Mouse (Mus musculus) midbrain, embryonic 15.5 days (tissue): ENCODE results near the gene Pkn1. TPM values are rescaled to one million over a fixed set of nuclear protein-coding genes. Genes with fewer than 3 reads are reported as not detected.

Experiments used
- ATAC-seq: fragments of 200-750 bp; cut with Nextera tagmentation; replicated peaks from 2 replicates; pipeline ENCODE4 v1.8.0; 2017; ENCODE audit warnings: moderate TSS enrichment
- H3K27ac ChIP-seq: fragments of 300-500 bp; sonication (generic); 2 replicates; pipeline ENCODE4 v1.5.1; 2015; ENCODE audit warnings: mild to moderate bottlenecking, inconsistent platforms
- H3K27me3 ChIP-seq: fragments of 300-500 bp; sonication (generic); replicated peaks from 2 replicates; pipeline ENCODE4 v1.6.1; 2015; ENCODE audit warnings: inconsistent platforms
- H3K36me3 ChIP-seq: fragments of 300-500 bp; sonication (generic); replicated peaks from 2 replicates; pipeline ENCODE4 v1.6.1; 2015; ENCODE audit warnings: inconsistent platforms
- H3K4me1 ChIP-seq: fragments of 300-500 bp; sonication (generic); 2 replicates; pipeline ENCODE4 v1.6.1; 2015; ENCODE audit warnings: inconsistent platforms
- H3K4me2 ChIP-seq: fragments of 300-500 bp; sonication (generic); 2 replicates; pipeline ENCODE4 v1.6.1; 2015; ENCODE audit warnings: inconsistent platforms, mild to moderate bottlenecking, moderate library complexity
- H3K4me3 ChIP-seq: fragments of 300-500 bp; sonication (generic); 2 replicates; pipeline ENCODE4 v1.5.1; 2015; ENCODE audit warnings: mild to moderate bottlenecking, inconsistent platforms
- H3K9ac ChIP-seq: fragments of 300-500 bp; sonication (generic); 2 replicates; pipeline ENCODE4 v1.6.1; 2015; ENCODE audit warnings: mild to moderate bottlenecking, inconsistent platforms
- H3K9me3 ChIP-seq: fragments of 300-500 bp; sonication (generic); 2 replicates; pipeline ENCODE4 v1.6.1; 2016; ENCODE audit warnings: inconsistent platforms
- WGBS: fragments of 180-500 bp; shearing (Covaris S2); methylation state at CpG from one replicate; pipeline ENCODE4 v1.1.7; 2015; ENCODE audit warnings: mixed read lengths; 5-methylcytosine and 5-hydroxymethylcytosine counted together
- polyA plus RNA-seq: library from polyadenylated mRNA; unstranded; fragments of >200 nt; fragmentation: Nextera tagmentation; extraction: Ambion mirVana; gene quantifications from 2 replicates; pipeline ENCODE4 v1.2.1, GENCODE M21; 2015

The Pkn1 gene
- polyA plus RNA-seq, 1 experiment from 2014 or later: 31.9 TPM

DNA sequence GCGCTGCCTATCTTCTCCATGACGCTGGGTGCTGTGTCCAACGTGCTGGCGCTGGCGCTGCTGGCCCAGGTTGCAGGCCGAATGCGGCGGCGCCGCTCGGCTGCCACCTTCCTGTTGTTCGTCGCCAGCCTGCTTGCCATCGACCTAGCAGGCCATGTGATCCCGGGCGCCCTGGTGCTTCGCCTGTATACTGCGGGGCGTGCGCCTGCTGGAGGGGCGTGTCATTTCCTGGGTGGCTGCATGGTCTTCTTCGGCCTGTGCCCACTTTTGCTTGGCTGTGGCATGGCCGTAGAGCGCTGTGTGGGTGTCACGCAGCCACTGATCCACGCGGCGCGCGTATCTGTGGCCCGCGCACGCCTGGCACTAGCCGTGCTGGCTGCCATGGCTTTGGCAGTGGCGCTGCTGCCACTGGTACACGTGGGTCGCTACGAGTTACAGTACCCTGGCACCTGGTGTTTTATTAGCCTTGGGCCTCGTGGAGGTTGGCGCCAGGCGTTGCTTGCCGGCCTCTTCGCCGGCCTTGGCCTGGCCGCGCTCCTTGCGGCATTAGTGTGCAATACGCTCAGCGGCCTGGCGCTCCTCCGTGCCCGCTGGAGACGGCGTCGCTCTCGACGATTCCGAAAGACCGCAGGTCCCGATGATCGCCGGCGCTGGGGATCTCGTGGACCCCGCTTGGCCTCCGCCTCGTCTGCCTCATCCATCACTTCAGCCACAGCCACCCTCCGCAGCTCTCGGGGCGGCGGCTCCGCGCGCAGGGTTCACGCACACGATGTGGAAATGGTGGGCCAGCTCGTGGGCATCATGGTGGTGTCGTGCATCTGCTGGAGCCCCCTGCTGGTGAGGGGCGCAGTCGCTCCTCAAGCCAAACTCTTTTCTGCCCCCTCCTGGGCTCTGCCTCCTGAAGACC is 30.7 kb downstream of the Pkn1 start:
- ATAC-seq: peak; percentile 57
- Histone ChIP-seq H3K27me3 (no peaks in the 10 kb centered on the region), H3K9me3 (no peaks in the 10 kb centered on the region), H3K36me3 (peaks cover 24% of the 10 kb centered on the region; the same call in 1 of the 2 replicates), H3K27ac (peak overlapping the region; percentile 61; the same call in 1 of the 2 replicates), H3K4me2 (peak overlapping the region; percentile 57), H3K4me1 (peaks cover 22% of the 10 kb centered on the region), H3K9ac (peak overlapping the region; percentile 35), H3K4me3 (peak overlapping the region; percentile 34)
- WGBS: 22% methylated on average over 80 of the region's 80 CpGs

GRCm38 (mm10) chr8:83667526-83667925 is 31.5 kb downstream of the Pkn1 start:
- no peaks in the 10 kb centered on the region for H3K27me3 ChIP-seq
- H3K4me1 ChIP-seq: peaks cover 24% of the 10 kb centered on the region
- H3K9ac ChIP-seq: no peak overlapping the region
- peak overlapping the region; percentile 57 for H3K4me2 ChIP-seq
- no peak overlapping the region for H3K4me3 ChIP-seq
- H3K36me3 ChIP-seq: peaks cover 20% of the 10 kb centered on the region; the same call in 1 of the 2 replicates
- 80% methylated on average over 10 of the region's 10 CpGs for WGBS
- no peak overlapping the region for H3K27ac ChIP-seq
- no peak; the same call in 1 of the 2 replicates for ATAC-seq
- H3K9me3 ChIP-seq: no peaks in the 10 kb centered on the region

DNA sequence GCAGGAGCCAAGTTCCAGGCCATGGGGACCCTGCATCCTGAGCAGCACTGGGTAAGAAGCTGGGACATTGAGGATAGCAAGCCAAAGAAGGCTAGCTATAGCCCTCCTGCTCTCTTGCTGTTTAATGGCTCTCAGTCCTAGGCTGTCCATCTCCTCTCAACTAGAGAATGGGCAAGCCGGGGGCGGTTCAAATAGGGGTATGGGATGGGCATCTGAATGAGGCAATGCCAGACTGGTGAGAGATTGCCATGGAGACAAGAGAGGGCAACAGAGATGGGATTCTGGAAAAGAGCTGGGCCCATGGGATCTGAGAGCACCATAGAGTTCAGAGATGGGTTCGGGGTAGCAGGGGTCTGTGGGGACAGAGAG is 32.1 kb downstream of the Pkn1 start:
- 85% methylated on average over 3 of the region's 3 CpGs for WGBS

GRCm38 (mm10) chr8:83665969-83666865 is 32.8 kb downstream of the Pkn1 start, which contains the start of gene Ptger1:
Gene Ptger1 (plus strand): TSS chr8:83666678.
- Histone ChIP-seq H3K27ac (no peak within 1 kb of the TSS), H3K4me1 (peaks cover 33% of the 10 kb centered on the region), H3K9ac (no peak within 1 kb of the TSS), H3K9me3 (no peaks in the 10 kb centered on the region), H3K4me2 (no peak within 1 kb of the TSS), H3K36me3 (peaks cover 9% of the 10 kb centered on the region; the same call in 1 of the 2 replicates), H3K27me3 (no peaks in the 10 kb centered on the region), H3K4me3 (no peak within 1 kb of the TSS)
- 38% methylated on average over 14 of the region's 14 CpGs for WGBS
- ATAC-seq: no peak

More for the DNA sequence above, 32.1 kb downstream of the Pkn1 start:
- Histone ChIP-seq H3K9me3 (no peaks in the 10 kb centered on the region), H3K4me3 (no peak overlapping the region), H3K4me1 (peaks cover 30% of the 10 kb centered on the region), H3K27me3 (no peaks in the 10 kb centered on the region), H3K9ac (no peak overlapping the region), H3K4me2 (no peak overlapping the region), H3K36me3 (peaks cover 16% of the 10 kb centered on the region; the same call in 1 of the 2 replicates), H3K27ac (no peak overlapping the region)
- no peak for ATAC-seq

DNA sequence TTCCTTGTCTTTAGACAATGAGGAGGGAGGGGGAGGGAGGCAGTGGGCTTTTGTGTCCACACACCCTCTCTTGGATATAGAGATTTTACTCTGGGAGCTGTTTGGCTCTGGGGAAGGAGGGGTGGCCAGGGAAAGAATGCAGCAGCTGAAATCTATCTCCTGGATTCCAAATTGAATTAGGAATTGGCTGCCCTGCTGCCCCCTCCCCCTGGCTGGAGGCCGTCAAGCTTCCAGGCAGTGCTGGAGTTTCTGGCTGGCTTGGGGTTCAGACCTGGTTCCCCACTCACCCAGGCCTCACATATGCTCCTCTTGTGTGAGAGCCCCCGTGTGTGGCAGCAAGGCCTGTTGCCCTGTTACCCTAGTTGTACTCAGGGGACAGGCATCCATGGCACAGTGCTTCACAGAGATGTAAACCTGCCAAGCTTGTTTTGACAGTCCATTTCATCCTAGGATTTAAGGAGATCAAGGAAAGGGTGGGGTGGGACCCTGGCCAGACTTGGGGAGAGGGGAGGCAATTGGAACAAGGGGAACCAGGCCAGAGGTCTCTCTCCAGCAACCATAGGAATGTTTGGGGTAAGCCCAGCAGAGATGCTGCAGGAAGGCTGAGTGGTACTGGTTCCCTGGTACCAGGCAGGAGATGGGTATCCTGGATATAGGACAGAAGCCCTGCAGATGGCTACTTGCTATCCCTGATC is 33.9 kb downstream of the Pkn1 start:
- no peak overlapping the region for H3K4me2 ChIP-seq
- WGBS: 43% methylated on average over 2 of the region's 2 CpGs
- no peaks in the 10 kb centered on the region; the same call in 1 of the 2 replicates for H3K36me3 ChIP-seq
- no peaks in the 10 kb centered on the region for H3K9me3 ChIP-seq
- no peak overlapping the region for H3K27ac ChIP-seq
- ATAC-seq: no peak
- H3K9ac ChIP-seq: no peak overlapping the region
- no peak overlapping the region for H3K4me3 ChIP-seq
- no peaks in the 10 kb centered on the region for H3K27me3 ChIP-seq
- H3K4me1 ChIP-seq: peaks cover 44% of the 10 kb centered on the region

DNA sequence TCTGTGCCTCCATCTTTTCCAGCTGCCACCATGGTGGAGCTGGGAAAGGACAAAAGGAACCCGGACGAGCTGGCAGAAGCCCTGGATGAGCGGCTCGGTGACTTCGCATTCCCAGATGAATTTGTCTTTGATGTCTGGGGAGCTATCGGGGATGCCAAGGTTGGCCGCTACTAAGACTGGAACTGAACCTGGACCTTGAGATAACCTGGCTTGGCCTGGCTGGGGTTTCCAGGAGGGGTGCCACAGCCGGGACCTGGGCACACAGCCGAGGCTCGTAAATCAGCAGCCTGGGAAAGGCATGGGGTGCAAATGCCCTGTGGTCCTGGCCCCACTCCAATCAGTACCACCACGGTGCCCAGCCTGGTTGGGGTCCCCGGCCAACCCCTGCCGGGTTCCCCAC is 34.9 kb downstream of the Pkn1 start:
- H3K9me3 ChIP-seq: no peaks in the 10 kb centered on the region
- H3K4me1 ChIP-seq: peaks cover 47% of the 10 kb centered on the region
- H3K9ac ChIP-seq: no peak overlapping the region
- H3K27ac ChIP-seq: no peak overlapping the region
- H3K36me3 ChIP-seq: no peaks in the 10 kb centered on the region; the same call in 1 of the 2 replicates
- no peak overlapping the region for H3K4me3 ChIP-seq
- 88% methylated on average over 13 of the region's 13 CpGs for WGBS
- ATAC-seq: no peak
- no peak overlapping the region for H3K4me2 ChIP-seq
- H3K27me3 ChIP-seq: no peaks in the 10 kb centered on the region

DNA sequence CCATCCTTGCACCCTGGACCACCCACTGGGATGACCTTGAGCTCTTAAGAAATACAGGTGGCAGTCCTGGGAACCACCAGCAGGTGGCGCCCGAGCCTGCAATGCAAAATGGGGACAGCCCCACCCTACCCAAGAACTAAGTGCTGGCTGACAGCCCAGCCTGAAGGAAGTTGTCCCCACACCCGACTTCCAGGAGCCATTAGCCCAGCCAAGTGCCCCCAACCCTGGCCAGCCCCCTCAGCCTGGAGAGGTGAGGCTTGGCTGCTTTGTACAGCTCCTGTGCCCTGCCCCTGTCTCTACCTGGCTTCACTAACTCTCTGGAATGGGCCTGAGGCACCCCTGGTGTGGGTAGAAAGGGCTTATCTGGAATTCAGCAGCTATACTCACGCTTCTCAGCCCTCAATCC is 36.6 kb downstream of the Pkn1 start:
- Histone ChIP-seq H3K36me3 (no peaks in the 10 kb centered on the region; the same call in 1 of the 2 replicates), H3K4me1 (peaks cover 32% of the 10 kb centered on the region), H3K4me2 (no peak overlapping the region), H3K27me3 (no peaks in the 10 kb centered on the region), H3K9me3 (no peaks in the 10 kb centered on the region), H3K9ac (no peak overlapping the region; the same call in 1 of the 2 replicates), H3K27ac (no peak overlapping the region), H3K4me3 (no peak overlapping the region)
- peak; percentile 28 for ATAC-seq
- WGBS: 8% methylated on average over 4 of the region's 4 CpGs

GRCm38 (mm10) chr8:83660995-83661680 is 37.8 kb downstream of the Pkn1 start:
- Histone ChIP-seq H3K9ac (no peak overlapping the region), H3K27me3 (no peaks in the 10 kb centered on the region), H3K27ac (no peak overlapping the region), H3K36me3 (no peaks in the 10 kb centered on the region; the same call in 1 of the 2 replicates), H3K4me2 (no peak overlapping the region), H3K4me3 (no peak overlapping the region), H3K9me3 (no peaks in the 10 kb centered on the region), H3K4me1 (peaks cover 25% of the 10 kb centered on the region)
- ATAC-seq: no peak
- WGBS: 23% methylated on average over 22 of the region's 22 CpGs

GRCm38 (mm10) chr8:83660545-83660944 is 38.4 kb downstream of the Pkn1 start:
- H3K4me3 ChIP-seq: no peak overlapping the region
- no peaks in the 10 kb centered on the region for H3K9me3 ChIP-seq
- no peaks in the 10 kb centered on the region for H3K27me3 ChIP-seq
- peaks cover 25% of the 10 kb centered on the region for H3K4me1 ChIP-seq
- H3K9ac ChIP-seq: no peak overlapping the region
- no peak overlapping the region for H3K27ac ChIP-seq
- H3K36me3 ChIP-seq: no peaks in the 10 kb centered on the region; the same call in 1 of the 2 replicates
- WGBS: 16% methylated on average over 8 of the region's 8 CpGs
- ATAC-seq: 0 out of 2 replicates have a peak, but pooled peaks have one; percentile 22
- no peak overlapping the region for H3K4me2 ChIP-seq

GRCm38 (mm10) chr8:83656484-83657246 is 42.3 kb downstream of the Pkn1 start:
- no peak for ATAC-seq
- H3K36me3 ChIP-seq: no peaks in the 10 kb centered on the region
- H3K4me1 ChIP-seq: peaks cover 38% of the 10 kb centered on the region
- H3K27me3 ChIP-seq: no peaks in the 10 kb centered on the region
- H3K4me3 ChIP-seq: no peak overlapping the region
- H3K4me2 ChIP-seq: no peak overlapping the region
- H3K9ac ChIP-seq: no peak overlapping the region
- 82% methylated on average over 13 of the region's 13 CpGs for WGBS
- no peaks in the 10 kb centered on the region for H3K9me3 ChIP-seq
- no peak overlapping the region for H3K27ac ChIP-seq

DNA sequence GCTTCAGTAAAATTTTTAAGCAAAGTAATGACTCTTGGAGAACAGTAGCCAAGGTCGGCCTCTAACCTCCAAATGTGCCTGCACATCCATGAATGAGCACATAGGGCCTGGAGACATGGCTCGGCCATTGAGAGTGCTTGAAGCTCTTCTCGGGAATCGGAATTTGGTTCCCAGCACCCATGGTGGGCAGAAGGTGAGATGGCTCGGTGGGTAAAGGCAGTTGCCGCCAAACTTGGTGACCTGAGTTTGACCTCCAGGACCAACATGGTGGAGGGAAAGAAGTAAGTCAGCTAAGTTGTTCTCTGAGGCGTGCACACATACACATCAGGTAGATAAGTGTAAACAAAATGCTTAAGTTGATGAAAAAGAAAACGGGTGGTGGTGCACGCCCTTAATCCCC is 42.9 kb downstream of the Pkn1 start:
- Histone ChIP-seq H3K4me1 (peaks cover 35% of the 10 kb centered on the region), H3K36me3 (no peaks in the 10 kb centered on the region), H3K27ac (no peak overlapping the region), H3K4me2 (no peak overlapping the region), H3K4me3 (no peak overlapping the region), H3K9ac (no peak overlapping the region), H3K9me3 (no peaks in the 10 kb centered on the region), H3K27me3 (no peaks in the 10 kb centered on the region)
- no peak for ATAC-seq
- WGBS: 93% methylated on average over 9 of the region's 9 CpGs
